Comparison of ENCODE assay signal across 11 mouse cellular contexts in the genomic region with DNA sequence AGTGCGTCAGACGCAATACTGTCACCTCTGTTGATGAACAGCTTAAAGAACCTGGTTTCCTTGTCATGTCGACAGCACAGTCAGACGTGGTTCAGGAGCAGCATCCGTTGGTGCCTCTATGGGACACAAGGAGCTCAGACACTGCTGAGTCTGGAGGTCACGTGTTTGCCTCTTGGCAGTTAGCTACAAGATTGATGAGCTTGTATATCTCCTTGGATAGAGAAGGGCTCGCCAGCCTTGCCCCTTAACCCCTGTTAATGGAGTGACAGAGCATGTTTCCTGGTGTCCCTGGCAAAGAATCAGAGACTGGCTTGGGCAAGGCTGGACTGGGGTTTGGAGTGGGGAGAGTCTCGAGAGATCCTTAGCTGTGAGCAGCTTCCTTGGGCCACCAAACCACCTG. TPM values are rescaled to one million over a fixed set of nuclear protein-coding genes. Genes with fewer than 3 reads are reported as not detected.
DNase-seq lines count a peak whose midpoint lies in the region; ATAC-seq and TF ChIP-seq lines count a peak whose summit lies in the region.
"Had no signal": no experiment of that assay in that cellular context is flagged by ENCODE, and none has a peak within 500 bp of the region (broad histone marks: within the 10 kb centered on the region; RNA-seq: fewer than 3 reads in every experiment).

No protein-coding gene starts in this region.

- peaks cover 2% of the 10 kb centered on the region; the same call in 1 of the 2 replicates for H3K27me3 ChIP-seq in heart, embryonic 11.5 days (ENCODE audit: control insufficient read depth, insufficient read depth, low read length)
- no peaks in the 10 kb centered on the region for H3K27me3 ChIP-seq in forebrain, embryonic 12.5 days
- H3K27me3 ChIP-seq: embryonic facial prominence, embryonic 15.5 days had no signal

- H3K36me3 ChIP-seq in heart, embryonic 11.5 days (ENCODE audit: control insufficient read depth, insufficient read depth, low read length): no peaks in the 10 kb centered on the region
- H3K36me3 ChIP-seq in forebrain, embryonic 12.5 days (replicated peaks): peaks cover 9% of the 10 kb centered on the region; the same call in 1 of the 2 replicates
- H3K36me3 ChIP-seq: embryonic facial prominence, embryonic 15.5 days; heart, embryonic 12.5 days had no signal

- no peak for TF ChIP-seq CTCF in gastrocnemius, adult 2 months (IDR thresholded peaks at IDR 0.05)

- intact Hi-C loops in gastrocnemius, adult 2 months (cut with DNase I): loop anchor here (5.0 kb wide), 1 partner anchor 44 kb away; no protein-coding TSS in a partner anchor

- 50% methylated on average over 8 of the region's 8 CpGs for WGBS in heart, embryonic 11.5 days (ENCODE audit: insufficient replicate concordance)
- WGBS in forebrain, embryonic 12.5 days: 72% methylated on average over 8 of the region's 8 CpGs

- H3K4me3 ChIP-seq in heart, embryonic 11.5 days (ENCODE audit: low read depth, low read length): no peak overlapping the region
- H3K4me3 ChIP-seq in forebrain, embryonic 12.5 days (replicated peaks): 0 out of 2 replicates have a peak overlapping the region, but pooled peaks have one; percentile 85
- H3K4me3 ChIP-seq in gastrocnemius, adult 2 months: no peak overlapping the region
- H3K4me3 ChIP-seq: embryonic facial prominence, embryonic 15.5 days; heart, embryonic 12.5 days had no signal

- no peak overlapping the region for H3K4me2 ChIP-seq in heart, embryonic 11.5 days
- peak overlapping the region; percentile 81 for H3K4me2 ChIP-seq in forebrain, embryonic 12.5 days
- H3K4me2 ChIP-seq: embryonic facial prominence, embryonic 15.5 days; heart, embryonic 12.5 days had no signal

- DNase-seq in heart, adult 11 months: peak; percentile 82
- DNase-seq in kidney, adult 9 months: peak; percentile 85
- DNase-seq in lung, postnatal 36 days: peak; percentile 70
- DNase-seq in thymus, postnatal 36 days: no peak
- no peak for DNase-seq in right cerebral cortex, postnatal 25 days
- DNase-seq in gastrocnemius, adult 2 months: no peak

- H3K4me1 ChIP-seq in heart, embryonic 11.5 days (ENCODE audit: control insufficient read depth, insufficient read depth, low read length): peaks cover 14% of the 10 kb centered on the region
- peaks cover 83% of the 10 kb centered on the region for H3K4me1 ChIP-seq in forebrain, embryonic 12.5 days

- no peak for ATAC-seq in heart, embryonic 11.5 days (replicated peaks; ENCODE audit: insufficient number of reproducible peaks, low FRiP score, low TSS enrichment)
- no peak for ATAC-seq in forebrain, embryonic 12.5 days (ENCODE audit: low FRiP score)
- ATAC-seq: Patski had no signal

- no peaks in the 10 kb centered on the region for H3K9me3 ChIP-seq in heart, embryonic 11.5 days (replicated peaks; ENCODE audit: control insufficient read depth, low read length)
- H3K9me3 ChIP-seq in forebrain, embryonic 12.5 days: no peaks in the 10 kb centered on the region
- H3K9me3 ChIP-seq: embryonic facial prominence, embryonic 15.5 days; heart, embryonic 12.5 days had no signal

- no peak overlapping the region for H3K9ac ChIP-seq in heart, embryonic 11.5 days (ENCODE audit: low read depth, low read length)
- peak overlapping the region; percentile 38 for H3K9ac ChIP-seq in forebrain, embryonic 12.5 days
- H3K9ac ChIP-seq: embryonic facial prominence, embryonic 15.5 days; heart, embryonic 12.5 days had no signal

- no peak overlapping the region for H3K27ac ChIP-seq in heart, embryonic 11.5 days (ENCODE audit: low read depth, low read length)
- H3K27ac ChIP-seq in forebrain, embryonic 12.5 days: no peak overlapping the region
- H3K27ac ChIP-seq in gastrocnemius, adult 2 months: no peak overlapping the region
- H3K27ac ChIP-seq: embryonic facial prominence, embryonic 15.5 days had no signal

RNA-seq across cellular contexts. Expression of a gene that starts 4.4 kb away (rescaled TPM):
- polyA plus RNA-seq in heart, embryonic 11.5 days (2014; fragmentation: Nextera tagmentation; extraction: Ambion mirVana): 16.8 and 19.6 TPM in 2 replicates
- polyA plus RNA-seq in forebrain, embryonic 12.5 days (2016; fragmentation: Nextera tagmentation; extraction: Ambion mirVana): 121 and 128 TPM in 2 replicates
- 1 to 10 TPM; 3.8 to 4.3 TPM for total RNA-seq in gastrocnemius, adult 2 months (2021)

Comparison
In these comparisons a context has a peak if more than half of its experiments do, and no peak if none do; other contexts are left out.
1. DNase-seq: peak in heart, adult 11 months (single experiment), kidney, adult 9 months (single experiment) and lung, postnatal 36 days (single experiment); none in thymus, postnatal 36 days (0 of 2), right cerebral cortex, postnatal 25 days (single experiment) and gastrocnemius, adult 2 months (single experiment).